Mouse (Mus musculus): ENCODE measurements at regions not wholly inside any gene's neighbourhood (a gene's known extent, or its start where the extent isn't known, plus 50 kb on each side); places are given as distances from the start of the nearest gene placed in this dataset.
A peak's percentile ranks its signal among the peaks of the same experiment; 100 is the strongest.

DNA sequence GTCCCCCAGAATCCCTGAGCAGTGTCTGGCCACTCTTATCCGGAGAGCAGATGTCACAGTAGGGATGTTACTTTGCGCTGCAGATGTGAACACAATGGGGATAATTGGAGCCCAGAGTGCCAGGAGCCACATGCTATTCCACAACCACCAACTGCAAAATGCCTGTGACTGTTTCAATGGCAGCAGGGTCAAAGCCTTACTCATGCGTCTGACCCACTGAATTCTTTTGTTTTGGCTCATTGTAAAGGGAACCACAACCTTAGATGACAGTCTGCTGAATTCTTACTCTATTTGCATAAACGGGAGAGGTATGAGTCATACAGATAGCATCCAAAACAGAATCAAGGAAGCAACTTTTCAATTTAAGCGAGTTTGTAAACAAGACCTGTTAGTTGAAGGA, 276.8 kb upstream of the Pkn2 start:
- no peak for TF ChIP-seq CTCF (IDR thresholded peaks at IDR 0.05; ENCODE audit: low read depth)
- no peaks in the 10 kb centered on the region for H3K9me3 ChIP-seq (ENCODE audit: control insufficient read depth)
- H3K27me3 ChIP-seq (replicated peaks; ENCODE audit: control insufficient read depth, insufficient read depth, low read length), result no peaks in the 10 kb centered on the region
- H3K4me1 ChIP-seq (replicated peaks; ENCODE audit: control insufficient read depth, insufficient read depth, low read length), result no peaks in the 10 kb centered on the region
- H3K27ac ChIP-seq (ENCODE audit: low read depth, low read length), result no peak overlapping the region
- H3K4me2 ChIP-seq (replicated peaks; ENCODE audit: low read depth), result no peak overlapping the region
- no peak overlapping the region for H3K9ac ChIP-seq (ENCODE audit: low read depth, low read length)
- WGBS, result 66% methylated on average over 5 of the region's 5 CpGs
- no peaks in the 10 kb centered on the region for H3K36me3 ChIP-seq (ENCODE audit: control insufficient read depth, insufficient read depth)
- H3K4me3 ChIP-seq (ENCODE audit: low read depth, low read length), result no peak overlapping the region
- ATAC-seq, result no peak

- H3K9ac ChIP-seq (ENCODE audit: low read depth, low read length), result no peak overlapping the region
These were observed 275.1 kb upstream of the Pkn2 start for GRCm38 (mm10) chr3:143156733-143157524.

DNA sequence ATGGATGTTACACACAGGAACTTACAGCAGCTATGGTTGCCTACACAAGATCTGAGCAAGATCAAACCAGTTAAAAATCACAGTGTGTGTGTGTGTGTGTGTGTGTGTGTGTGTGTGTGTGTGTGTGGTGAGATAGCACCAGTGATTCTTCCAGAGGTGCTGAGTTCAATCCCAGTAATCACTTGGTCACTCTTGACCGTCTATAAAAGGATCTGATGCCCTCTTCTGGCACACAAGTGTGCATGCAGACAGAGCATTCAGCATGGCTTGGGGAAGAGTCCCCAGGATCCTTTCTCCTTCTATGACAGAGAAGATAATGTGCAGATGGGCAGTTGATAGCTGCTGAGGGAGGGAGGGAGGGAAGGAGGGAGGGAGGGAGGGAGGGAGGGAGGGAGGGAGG, 274.4 kb upstream of the Pkn2 start:
- Histone ChIP-seq H3K4me3 (ENCODE audit: low read depth, low read length) (no peak overlapping the region), H3K4me2 (replicated peaks; ENCODE audit: low read depth) (no peak overlapping the region), H3K9me3 (ENCODE audit: control insufficient read depth) (no peaks in the 10 kb centered on the region), H3K4me1 (replicated peaks; ENCODE audit: control insufficient read depth, insufficient read depth, low read length) (no peaks in the 10 kb centered on the region), H3K36me3 (ENCODE audit: control insufficient read depth, insufficient read depth) (no peaks in the 10 kb centered on the region), H3K27ac (ENCODE audit: low read depth, low read length) (no peak overlapping the region), H3K9ac (ENCODE audit: low read depth, low read length) (no peak overlapping the region), H3K27me3 (replicated peaks; ENCODE audit: control insufficient read depth, insufficient read depth, low read length) (no peaks in the 10 kb centered on the region)
- peak; percentile 47 for TF ChIP-seq CTCF (IDR thresholded peaks at IDR 0.05; ENCODE audit: low read depth)
- no peak for ATAC-seq
- 72% methylated on average over 1 of the region's 1 CpGs for WGBS

More at GRCm38 (mm10) chr3:143156733-143157524, 275.1 kb upstream of the Pkn2 start:
- H3K27me3 ChIP-seq (replicated peaks; ENCODE audit: control insufficient read depth, insufficient read depth, low read length), result no peaks in the 10 kb centered on the region
- H3K4me3 ChIP-seq (ENCODE audit: low read depth, low read length), result no peak overlapping the region
- no peaks in the 10 kb centered on the region for H3K9me3 ChIP-seq (ENCODE audit: control insufficient read depth)
- H3K4me2 ChIP-seq (replicated peaks; ENCODE audit: low read depth), result no peak overlapping the region
- no peak for TF ChIP-seq CTCF (IDR thresholded peaks at IDR 0.05; ENCODE audit: low read depth)
- H3K27ac ChIP-seq (ENCODE audit: low read depth, low read length), result no peak overlapping the region
- no peaks in the 10 kb centered on the region for H3K4me1 ChIP-seq (replicated peaks; ENCODE audit: control insufficient read depth, insufficient read depth, low read length)
- ATAC-seq, result no peak
- H3K36me3 ChIP-seq (ENCODE audit: control insufficient read depth, insufficient read depth), result no peaks in the 10 kb centered on the region

DNA sequence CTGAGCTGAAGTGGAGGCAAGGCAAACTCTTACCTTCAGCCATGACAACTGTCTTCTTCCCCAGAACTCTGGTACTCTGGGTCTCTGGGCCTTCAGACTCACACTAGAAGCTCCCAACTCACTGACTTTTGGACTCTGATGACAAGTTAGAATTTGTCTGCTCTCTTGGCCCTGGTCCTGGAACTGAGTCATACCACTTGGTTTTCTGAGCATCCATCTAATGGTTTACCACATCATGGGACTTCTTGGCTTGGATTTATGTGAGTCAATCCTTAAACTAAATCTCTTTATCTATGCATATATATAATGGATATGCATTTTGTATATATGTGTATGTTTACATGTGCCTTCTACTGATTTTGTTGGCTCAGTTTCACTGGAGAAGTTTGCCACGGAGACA, 273.8 kb upstream of the Pkn2 start:
- no peak for ATAC-seq
- TF ChIP-seq CTCF (IDR thresholded peaks at IDR 0.05; ENCODE audit: low read depth), result no peak
- Histone ChIP-seq H3K9ac (ENCODE audit: low read depth, low read length) (no peak overlapping the region), H3K36me3 (ENCODE audit: control insufficient read depth, insufficient read depth) (no peaks in the 10 kb centered on the region), H3K9me3 (ENCODE audit: control insufficient read depth) (no peaks in the 10 kb centered on the region), H3K27me3 (replicated peaks; ENCODE audit: control insufficient read depth, insufficient read depth, low read length) (no peaks in the 10 kb centered on the region), H3K4me1 (replicated peaks; ENCODE audit: control insufficient read depth, insufficient read depth, low read length) (no peaks in the 10 kb centered on the region), H3K4me2 (replicated peaks; ENCODE audit: low read depth) (no peak overlapping the region), H3K4me3 (ENCODE audit: low read depth, low read length) (no peak overlapping the region), H3K27ac (ENCODE audit: low read depth, low read length) (no peak overlapping the region)
- 77% methylated on average over 1 of the region's 1 CpGs for WGBS

GRCm38 (mm10) chr3:143147471-143147870, 265.7 kb upstream of the Pkn2 start:
- H3K36me3 ChIP-seq (ENCODE audit: control insufficient read depth, insufficient read depth), result no peaks in the 10 kb centered on the region
- H3K27ac ChIP-seq (ENCODE audit: low read depth, low read length), result no peak overlapping the region
- WGBS, result 72% methylated on average over 8 of the region's 8 CpGs
- no peak for ATAC-seq
- H3K4me1 ChIP-seq (replicated peaks; ENCODE audit: control insufficient read depth, insufficient read depth, low read length), result no peaks in the 10 kb centered on the region
- H3K4me2 ChIP-seq (replicated peaks; ENCODE audit: low read depth), result no peak overlapping the region
- H3K9ac ChIP-seq (ENCODE audit: low read depth, low read length), result no peak overlapping the region
- no peaks in the 10 kb centered on the region for H3K27me3 ChIP-seq (replicated peaks; ENCODE audit: control insufficient read depth, insufficient read depth, low read length)
- H3K9me3 ChIP-seq (ENCODE audit: control insufficient read depth), result no peaks in the 10 kb centered on the region
- no peak overlapping the region for H3K4me3 ChIP-seq (ENCODE audit: low read depth, low read length)
- TF ChIP-seq CTCF (IDR thresholded peaks at IDR 0.05; ENCODE audit: low read depth), result no peak

DNA sequence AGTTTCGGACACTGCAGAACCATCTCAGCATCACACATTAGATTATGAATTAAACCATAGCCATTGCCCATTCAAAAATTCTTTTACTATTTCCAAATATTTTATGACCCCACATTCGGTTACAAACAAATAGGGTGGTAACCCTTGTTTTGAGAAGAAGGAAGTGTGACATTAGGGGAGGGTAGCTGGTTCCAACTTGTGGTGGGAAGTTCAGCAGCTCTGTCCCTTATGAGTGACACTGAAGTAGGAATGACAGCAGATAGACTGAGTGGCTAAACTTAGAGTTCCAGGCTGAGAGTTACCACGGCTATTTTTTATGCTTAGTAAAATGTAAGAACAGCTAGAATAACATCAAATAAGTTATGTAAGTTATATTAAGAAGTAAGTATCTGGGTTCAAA, 257.1 kb upstream of the Pkn2 start:
- TF ChIP-seq CTCF (IDR thresholded peaks at IDR 0.05; ENCODE audit: low read depth), result no peak
- no peaks in the 10 kb centered on the region for H3K27me3 ChIP-seq (replicated peaks; ENCODE audit: control insufficient read depth, insufficient read depth, low read length)
- no peak overlapping the region for H3K4me2 ChIP-seq (replicated peaks; ENCODE audit: low read depth)
- H3K36me3 ChIP-seq (ENCODE audit: control insufficient read depth, insufficient read depth), result no peaks in the 10 kb centered on the region
- no peaks in the 10 kb centered on the region for H3K9me3 ChIP-seq (ENCODE audit: control insufficient read depth)
- H3K9ac ChIP-seq (ENCODE audit: low read depth, low read length), result no peak overlapping the region
- 82% methylated on average over 3 of the region's 3 CpGs for WGBS
- ATAC-seq, result no peak
- H3K4me1 ChIP-seq (replicated peaks; ENCODE audit: control insufficient read depth, insufficient read depth, low read length), result no peaks in the 10 kb centered on the region
- H3K4me3 ChIP-seq (ENCODE audit: low read depth, low read length), result no peak overlapping the region
- no peak overlapping the region for H3K27ac ChIP-seq (ENCODE audit: low read depth, low read length)
